Comparison of ENCODE assay signal across 11 mouse cellular contexts in the genomic region with DNA sequence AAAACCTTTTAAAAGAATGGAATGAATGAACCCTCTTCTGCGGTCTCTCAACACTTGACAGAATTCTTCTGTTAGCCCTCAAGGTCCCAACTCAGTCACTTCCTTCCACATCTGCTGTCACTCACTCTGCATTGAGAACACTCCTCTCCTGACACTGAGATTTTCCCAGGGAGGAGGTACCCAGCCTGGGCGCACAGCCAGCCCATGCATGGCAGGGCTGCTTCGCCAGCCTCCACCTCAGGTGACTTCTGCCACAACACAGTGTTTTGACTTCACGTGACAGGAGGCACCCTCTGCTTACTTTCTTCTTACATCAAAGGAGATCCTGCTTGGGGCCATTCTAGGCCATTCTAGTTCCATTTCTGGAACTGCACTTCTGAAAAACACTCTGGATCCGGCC.
DNase-seq lines count a peak whose midpoint lies in the region; ATAC-seq and TF ChIP-seq lines count a peak whose summit lies in the region.
"Had no signal": no experiment of that assay in that cellular context is flagged by ENCODE, and none has a peak within 500 bp of the region (broad histone marks: within the 10 kb centered on the region; RNA-seq: fewer than 3 reads in every experiment).

No protein-coding gene starts in this region.

- peak overlapping the region; percentile 29; the same call in 1 of the 2 replicates for H3K27ac ChIP-seq in kidney, adult 2 months (ENCODE audit: insufficient read depth, low read depth, low read length)
- H3K27ac ChIP-seq in kidney, embryonic 16.5 days (ENCODE audit: low read length): no peak overlapping the region
- H3K27ac ChIP-seq: embryonic facial prominence, embryonic 13.5 days; hindbrain, embryonic 15.5 days; liver, embryonic 15.5 days had no signal

- ATAC-seq in kidney, embryonic 16.5 days (ENCODE audit: low FRiP score, low TSS enrichment): no peak
- ATAC-seq in frontal cortex, adult (ENCODE audit: low TSS enrichment): no peak

- peaks cover 7% of the 10 kb centered on the region; the same call in 1 of the 2 replicates for H3K4me1 ChIP-seq in kidney, adult 2 months (ENCODE audit: control insufficient read depth, insufficient read depth, low read length)
- H3K4me1 ChIP-seq in kidney, embryonic 16.5 days (ENCODE audit: insufficient read depth, low read length): peaks cover 21% of the 10 kb centered on the region

- TF ChIP-seq POLR2A in kidney, adult 2 months (IDR thresholded peaks at IDR 0.05; ENCODE audit: low read depth, low read length): no peak

- H3K27me3 ChIP-seq in kidney, adult 2 months (replicated peaks; ENCODE audit: control insufficient read depth, insufficient read depth, low read length): no peaks in the 10 kb centered on the region
- H3K27me3 ChIP-seq in kidney, embryonic 16.5 days (ENCODE audit: insufficient read depth, low read length): no peaks in the 10 kb centered on the region
- H3K27me3 ChIP-seq: embryonic facial prominence, embryonic 13.5 days; hindbrain, embryonic 15.5 days; liver, embryonic 15.5 days had no signal

- no peaks in the 10 kb centered on the region for H3K36me3 ChIP-seq in kidney, adult 2 months (ENCODE audit: control insufficient read depth, insufficient read depth, low read length)
- no peaks in the 10 kb centered on the region for H3K36me3 ChIP-seq in kidney, embryonic 16.5 days (ENCODE audit: insufficient read depth, low read length)
- H3K36me3 ChIP-seq: embryonic facial prominence, embryonic 13.5 days; hindbrain, embryonic 15.5 days; liver, embryonic 15.5 days had no signal

- H3K9ac ChIP-seq in kidney, embryonic 16.5 days (replicated peaks; ENCODE audit: low read length): no peak overlapping the region
- H3K9ac ChIP-seq: embryonic facial prominence, embryonic 13.5 days; hindbrain, embryonic 15.5 days; liver, embryonic 15.5 days had no signal

- H3K4me2 ChIP-seq in kidney, embryonic 16.5 days (replicated peaks; ENCODE audit: low read depth, low read length): no peak overlapping the region
- H3K4me2 ChIP-seq: embryonic facial prominence, embryonic 13.5 days; hindbrain, embryonic 15.5 days had no signal

- DNase-seq in kidney, adult 2 months: peak; percentile 59
- DNase-seq in brain, adult 2 months (ENCODE audit: low read depth, low spot score): peak; percentile 66
- peak; percentile 40 to 44 for DNase-seq in heart, postnatal 14 days
- peak; percentile 47 to 68 for DNase-seq in thymus, adult 18-20 months
- no peak for DNase-seq in lung, postnatal 4 days
- no peak for DNase-seq in left cerebral cortex, postnatal 36 days (ENCODE audit: low spot score in 2 of 2)

- WGBS in kidney, adult 2 months: 49% methylated on average over 5 of the region's 5 CpGs
- WGBS in kidney, embryonic 16.5 days: 72% methylated on average over 5 of the region's 5 CpGs

- intact Hi-C loops in heart, postnatal 14 days (cut with DNase I): no loop called here
- intact Hi-C loops in left cerebral cortex, postnatal 36 days (cut with DNase I): no loop called here

- no peak overlapping the region for H3K4me3 ChIP-seq in kidney, adult 2 months (ENCODE audit: insufficient read depth, low read depth, low read length)
- H3K4me3 ChIP-seq in kidney, embryonic 16.5 days (ENCODE audit: low read length): no peak overlapping the region
- H3K4me3 ChIP-seq: embryonic facial prominence, embryonic 13.5 days; hindbrain, embryonic 15.5 days; liver, embryonic 15.5 days had no signal

- TF ChIP-seq CTCF in kidney, adult 2 months (conservative IDR thresholded peaks at IDR 0.05; ENCODE audit: insufficient read depth, insufficient read length, low read depth, low read length): no peak

- no peaks in the 10 kb centered on the region for H3K9me3 ChIP-seq in kidney, embryonic 16.5 days (ENCODE audit: low read length)
- H3K9me3 ChIP-seq: embryonic facial prominence, embryonic 13.5 days; hindbrain, embryonic 15.5 days; liver, embryonic 15.5 days had no signal

Comparison
In these comparisons a context has a peak if more than half of its experiments do, and no peak if none do; other contexts are left out.
1. DNase-seq: peak in kidney, adult 2 months (single experiment), brain, adult 2 months (single experiment), heart, postnatal 14 days (2 of 2) and thymus, adult 18-20 months (2 of 2); none in lung, postnatal 4 days (0 of 2) and left cerebral cortex, postnatal 36 days (0 of 2).